Mouse (Mus musculus) liver, embryonic 14.5 days (tissue): ENCODE results near the gene Camk1. TPM values are rescaled to one million over a fixed set of nuclear protein-coding genes. Genes with fewer than 3 reads are reported as not detected.

Experiments used
- ATAC-seq: fragments of 200-750 bp; cut with Nextera tagmentation; 2 replicates; pipeline ENCODE4 v1.8.0; 2017; ENCODE audit warnings: moderate number of reproducible peaks, mild to moderate bottlenecking, moderate library complexity; ENCODE audit not compliant: insufficient read depth
- DNase-seq, 3 experiments: peaks; one replicate each; pipeline ENCODE4 v3.0.0-alpha.2; 2012 to 2013; ENCODE audit warnings: low read depth in 3 of 3, low spot score in 3 of 3
- H3K27ac ChIP-seq: fragments of 300-500 bp; sonication (generic); 2 replicates; pipeline ENCODE4 v1.5.1; 2014; ENCODE audit warnings: moderate library complexity, mild to moderate bottlenecking, control low read depth, inconsistent platforms
- H3K27me3 ChIP-seq: fragments of 300-500 bp; sonication (generic); 2 replicates; pipeline ENCODE4 v1.6.1; 2014; ENCODE audit warnings: mild to moderate bottlenecking, low read length, moderate library complexity; ENCODE audit not compliant: control insufficient read depth, insufficient read depth
- H3K36me3 ChIP-seq: fragments of 300-500 bp; sonication (generic); replicated peaks from 2 replicates; pipeline ENCODE4 v1.6.1; 2014; ENCODE audit warnings: low read depth; ENCODE audit not compliant: control insufficient read depth, insufficient read depth
- H3K4me1 ChIP-seq, 2 experiments: fragments of 200-500 bp in 1 of 2; fragments of 300-500 bp in 1 of 2; sonication (generic) in 1 of 2; replicated peaks; 2 replicates each; pipeline ENCODE4 v1.6.1; 2012 to 2014; ENCODE audit warnings: antibody characterized with exemption in 1 of 2, inconsistent platforms in 1 of 2, low read length in 1 of 2; ENCODE audit not compliant: control insufficient read depth in 2 of 2, insufficient read depth in 2 of 2
- H3K4me2 ChIP-seq: fragments of 300-500 bp; sonication (generic); 2 replicates; pipeline ENCODE4 v1.6.1; 2014; ENCODE audit warnings: low read depth, mild to moderate bottlenecking, control low read depth, moderate library complexity
- H3K4me3 ChIP-seq, 2 experiments: fragments of 200-500 bp in 1 of 2; fragments of 300-500 bp in 1 of 2; sonication (generic) in 1 of 2; 2 replicates each; pipeline ENCODE4 v1.5.1; 2012 to 2014; ENCODE audit warnings: low read depth in 2 of 2, low read length in 2 of 2, mild to moderate bottlenecking in 2 of 2, control low read depth in 1 of 2, inconsistent platforms in 1 of 2, moderate library complexity in 1 of 2; ENCODE audit not compliant: insufficient read depth in 1 of 2
- H3K9ac ChIP-seq: fragments of 300-500 bp; sonication (generic); replicated peaks from 2 replicates; pipeline ENCODE4 v1.6.1; 2014; ENCODE audit warnings: mild to moderate bottlenecking, control low read depth, moderate library complexity
- H3K9me3 ChIP-seq: fragments of 300-500 bp; sonication (generic); 2 replicates; pipeline ENCODE4 v1.6.1; 2016; ENCODE audit warnings: low read length, mixed read lengths; ENCODE audit not compliant: control insufficient read depth
- CTCF ChIP-seq: IDR thresholded peaks from 2 replicates; pipeline ENCODE4 v1.5.1; 2016; ENCODE audit warnings: antibody characterized with exemption, low read depth, control low read depth
- EP300 ChIP-seq: IDR thresholded peaks from 2 replicates; pipeline ENCODE4 v1.6.1; 2016; ENCODE audit warnings: antibody characterized with exemption, low read depth
- WGBS: fragments of 180-500 bp; shearing (Covaris S2); extraction: QIAGEN DNeasy Blood & Tissue Kit; methylation state at CpG from one replicate; pipeline ENCODE4 v1.1.7; 2014; ENCODE audit not compliant: insufficient replicate concordance; 5-methylcytosine and 5-hydroxymethylcytosine counted together
- polyA plus RNA-seq, 2 experiments: library from polyadenylated mRNA; depleted of rRNA in 1 of 2; stranded (reverse) in 1 of 2; unstranded in 1 of 2; fragments of >200 nt; fragmentation: Nextera tagmentation in 1 of 2; extraction: Ambion mirVana in 1 of 2; gene quantifications; 2 replicates each; pipeline versions ENCODE4 v1.2.1 to v1.2.3; 2012 to 2014

The Camk1 gene
- polyA plus RNA-seq, 2 experiments = 9.0 to 16.3 TPM

DNA sequence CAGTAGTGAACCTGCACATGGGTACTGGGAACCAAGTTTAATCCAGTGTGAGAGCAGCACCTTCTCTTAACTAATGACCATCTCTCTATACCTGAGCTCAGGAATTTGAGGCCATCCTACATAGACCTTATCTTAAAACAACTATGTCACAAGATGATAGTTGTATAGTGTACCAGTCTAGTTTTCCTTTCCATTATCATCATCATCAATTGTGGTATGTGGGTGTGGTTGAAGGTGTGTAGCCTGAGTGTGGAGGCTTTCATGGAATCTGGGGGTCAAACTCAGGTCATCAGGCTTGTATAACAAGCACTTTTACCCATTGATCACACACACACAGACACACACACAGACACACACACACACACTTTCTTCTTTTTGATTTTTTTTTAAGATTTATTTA is 6.8 kb upstream of the Camk1 start:
- TF ChIP-seq CTCF = no peak
- TF ChIP-seq EP300 = no peak
- H3K4me1 ChIP-seq = no peaks in the 10 kb centered on the region; a peak in 1 of 4 replicates
- no peaks in the 10 kb centered on the region for H3K9me3 ChIP-seq
- no peak overlapping the region for H3K27ac ChIP-seq
- H3K27me3 ChIP-seq = no peaks in the 10 kb centered on the region
- no peak overlapping the region for H3K4me3 ChIP-seq
- no peak overlapping the region for H3K4me2 ChIP-seq
- no peak for ATAC-seq
- DNase-seq = no peak
- H3K36me3 ChIP-seq = no peaks in the 10 kb centered on the region
- H3K9ac ChIP-seq = no peak overlapping the region

GRCm38 (mm10) chr6:113346897-113347296 is 3.1 kb upstream of the Camk1 start:
- no peak overlapping the region for H3K9ac ChIP-seq
- no peaks in the 10 kb centered on the region for H3K9me3 ChIP-seq
- peaks cover 0 to 11% of the 10 kb centered on the region in 2 experiments; a peak in 2 of 4 replicates for H3K4me1 ChIP-seq
- H3K4me2 ChIP-seq = no peak overlapping the region
- DNase-seq (no peak), ATAC-seq (no peak)
- TF ChIP-seq EP300 (no peak), CTCF (no peak)
- H3K27ac ChIP-seq = no peak overlapping the region
- 58% methylated on average over 4 of the region's 4 CpGs for WGBS
- H3K27me3 ChIP-seq = no peaks in the 10 kb centered on the region
- H3K4me3 ChIP-seq = no peak overlapping the region
- no peaks in the 10 kb centered on the region for H3K36me3 ChIP-seq

DNA sequence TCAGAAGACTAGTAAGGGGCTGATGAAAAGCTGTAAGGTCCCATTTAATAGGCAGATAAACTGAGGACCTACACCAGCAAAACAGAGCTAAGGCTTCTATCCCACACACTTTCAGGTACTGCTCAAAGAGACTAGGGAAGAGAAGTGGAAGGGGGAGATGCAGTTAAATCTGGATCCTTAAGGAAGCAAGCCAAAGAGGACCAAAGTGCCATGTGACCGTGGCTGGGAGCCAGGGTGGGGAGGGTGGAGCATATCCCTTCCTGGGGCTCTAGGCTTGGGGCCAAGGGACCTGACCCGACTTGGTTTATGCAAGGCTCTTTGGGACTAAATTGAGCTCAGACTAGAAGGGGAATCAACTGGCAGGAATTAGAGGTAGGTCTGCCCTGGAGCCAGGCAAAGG is 537 bp upstream of the Camk1 start:
- WGBS = 44% methylated on average over 2 of the region's 2 CpGs
- H3K27me3 ChIP-seq = no peaks in the 10 kb centered on the region
- no peak for DNase-seq
- H3K4me2 ChIP-seq = no peak overlapping the region; the same call in 1 of the 2 replicates
- H3K4me1 ChIP-seq = peaks cover 0 to 12% of the 10 kb centered on the region in 2 experiments; a peak in 2 of 4 replicates
- no peak overlapping the region for H3K27ac ChIP-seq
- no peaks in the 10 kb centered on the region for H3K36me3 ChIP-seq
- no peaks in the 10 kb centered on the region for H3K9me3 ChIP-seq
- no peak for TF ChIP-seq CTCF
- no peak for ATAC-seq
- no peak overlapping the region; the same call in 1 of the 2 replicates for H3K9ac ChIP-seq
- H3K4me3 ChIP-seq = no peak overlapping the region

- H3K4me2 ChIP-seq = peak overlapping the region; percentile 72; the same call in 1 of the 2 replicates
- no peaks in the 10 kb centered on the region for H3K27me3 ChIP-seq
- ATAC-seq (no peak), DNase-seq (no peak)
- no peak overlapping the region for H3K27ac ChIP-seq
- peaks cover 1 to 13% of the 10 kb centered on the region in 2 experiments; a peak in 3 of 4 replicates for H3K4me1 ChIP-seq
- H3K36me3 ChIP-seq = no peaks in the 10 kb centered on the region
- H3K9me3 ChIP-seq = no peaks in the 10 kb centered on the region
- WGBS = 33% methylated on average over 5 of the region's 7 CpGs
- TF ChIP-seq EP300 (no peak), CTCF (no peak)
- no peak overlapping the region for H3K4me3 ChIP-seq
- no peak overlapping the region for H3K9ac ChIP-seq
Observed at GRCm38 (mm10) chr6:113342297-113342696, 1.5 kb downstream of the Camk1 start.

DNA sequence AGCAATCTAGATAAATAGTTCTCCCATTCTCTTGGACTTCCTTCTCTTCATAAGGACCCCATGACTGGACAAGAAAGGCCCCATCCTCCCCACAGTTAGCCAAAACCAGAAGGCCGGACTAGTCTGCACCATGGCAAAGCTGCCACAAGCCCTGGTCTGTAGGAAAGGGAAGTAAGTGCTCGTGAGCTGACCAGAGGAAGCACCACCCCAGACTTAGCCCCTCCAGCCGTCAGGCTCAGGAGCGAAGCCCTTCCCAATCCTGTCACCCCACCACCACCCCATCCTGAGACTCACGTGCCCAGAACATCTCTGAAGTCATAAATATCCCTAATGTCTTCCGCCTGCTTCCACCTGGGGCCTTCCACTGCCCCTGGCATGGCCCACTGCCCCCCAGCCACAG is 2.2 kb downstream of the Camk1 start:
- Histone ChIP-seq H3K4me1 (peaks cover 2 to 18% of the 10 kb centered on the region in 2 experiments; a peak in 3 of 4 replicates), H3K27ac (no peak overlapping the region), H3K9ac (no peak overlapping the region), H3K27me3 (no peaks in the 10 kb centered on the region), H3K9me3 (no peaks in the 10 kb centered on the region), H3K36me3 (no peaks in the 10 kb centered on the region), H3K4me2 (no peak overlapping the region), H3K4me3 (no peak overlapping the region)
- ATAC-seq (no peak), DNase-seq (no peak)
- TF ChIP-seq EP300 = no peak
- no peak for TF ChIP-seq CTCF
- 50% methylated on average over 6 of the region's 6 CpGs for WGBS
